Mouse (Mus musculus) kidney, adult 11 months (tissue): ENCODE measurements around the gene Tspear.
"Not testable (repeated sequence)": the region's sequence is repeated elsewhere in the genome, so short reads cannot be mapped to it uniquely, and the experiment has no call there.

Source experiments
- DNase-seq: peaks from one replicate; pipeline ENCODE4 v3.0.0; 2022

Gene Tspear

GRCm38 (mm10) chr10:77685895-77686664 lies at the start of gene Tspear:
Gene Tspear (plus strand): TSS chr10:77686569.
- no peak for DNase-seq

- peak; percentile 23 for DNase-seq
Observed at GRCm38 (mm10) chr10:77638956-77639355, 47.4 kb upstream of the Tspear start.

- DNase-seq, result no peak
Observed at GRCm38 (mm10) chr10:77643160-77643559, 43.2 kb upstream of the Tspear start.

- no peak for DNase-seq
Observed at GRCm38 (mm10) chr10:77645571-77645970, 40.8 kb upstream of the Tspear start.

GRCm38 (mm10) chr10:77647461-77647860 lies 38.9 kb upstream of the Tspear start:
- no peak for DNase-seq

- no peak for DNase-seq
Observed at GRCm38 (mm10) chr10:77647901-77648300, 38.5 kb upstream of the Tspear start.

- DNase-seq, result no peak
Observed at GRCm38 (mm10) chr10:77652046-77652445, 34.3 kb upstream of the Tspear start.

GRCm38 (mm10) chr10:77658286-77658994 lies 27.9 kb upstream of the Tspear start:
- DNase-seq, result peak; percentile 39

- DNase-seq, result no peak
Observed at GRCm38 (mm10) chr10:77663949-77664665, 22.3 kb upstream of the Tspear start.

- no peak for DNase-seq
Observed at GRCm38 (mm10) chr10:77666342-77666741, 20.0 kb upstream of the Tspear start.

GRCm38 (mm10) chr10:77667402-77667801 lies 19.0 kb upstream of the Tspear start:
- DNase-seq, result no peak

- no peak for DNase-seq
Observed at GRCm38 (mm10) chr10:77670710-77671109, 15.7 kb upstream of the Tspear start.

- no peak for DNase-seq
Observed at GRCm38 (mm10) chr10:77671519-77671918, 14.8 kb upstream of the Tspear start.

- DNase-seq, result no peak
Observed at GRCm38 (mm10) chr10:77673765-77674164, 12.6 kb upstream of the Tspear start.

- DNase-seq, result no peak
Observed at GRCm38 (mm10) chr10:77677562-77677961, 8.8 kb upstream of the Tspear start.

- DNase-seq, result no peak
Observed at GRCm38 (mm10) chr10:77682994-77683393, 3.4 kb upstream of the Tspear start.

- no peak for DNase-seq
Observed at GRCm38 (mm10) chr10:77684181-77684580, 2.2 kb upstream of the Tspear start.

GRCm38 (mm10) chr10:77687021-77687420 lies 652 bp downstream of the Tspear start:
- no peak for DNase-seq

GRCm38 (mm10) chr10:77690356-77690807 lies 4.0 kb downstream of the Tspear start, which contains the start of gene Gm19402:
Gene Gm19402 (minus strand): TSS chr10:77690757.
- DNase-seq, result not testable (repeated sequence)

- no peak for DNase-seq
Observed at GRCm38 (mm10) chr10:77697133-77697532, 10.8 kb downstream of the Tspear start, which contains the start of gene Gm9508. Gene Gm9508 (minus strand): TSS chr10:77697233.

GRCm38 (mm10) chr10:77706326-77706725 lies 20.0 kb downstream of the Tspear start, which contains the start of gene Gm10272:
Gene Gm10272 (plus strand): TSS chr10:77706626.
- DNase-seq, result no peak

- no peak for DNase-seq
Observed at GRCm38 (mm10) chr10:77709831-77710230, 23.5 kb downstream of the Tspear start.

- DNase-seq, result not testable (repeated sequence)
Observed at GRCm38 (mm10) chr10:77711157-77711556, 24.8 kb downstream of the Tspear start, which contains the start of gene Gm10024. Gene Gm10024 (plus strand): TSS chr10:77711457.
